Mouse (Mus musculus): ENCODE measurements around the gene Cx3cr1. TPM values are rescaled to one million over a fixed set of nuclear protein-coding genes. Genes with fewer than 3 reads are reported as not detected.
A peak's percentile ranks its signal among the peaks of the same experiment; 100 is the strongest.

Cx3cr1 gene
- polyA plus RNA-seq, 1 experiment from 2014 or later: 7.8 TPM

DNA sequence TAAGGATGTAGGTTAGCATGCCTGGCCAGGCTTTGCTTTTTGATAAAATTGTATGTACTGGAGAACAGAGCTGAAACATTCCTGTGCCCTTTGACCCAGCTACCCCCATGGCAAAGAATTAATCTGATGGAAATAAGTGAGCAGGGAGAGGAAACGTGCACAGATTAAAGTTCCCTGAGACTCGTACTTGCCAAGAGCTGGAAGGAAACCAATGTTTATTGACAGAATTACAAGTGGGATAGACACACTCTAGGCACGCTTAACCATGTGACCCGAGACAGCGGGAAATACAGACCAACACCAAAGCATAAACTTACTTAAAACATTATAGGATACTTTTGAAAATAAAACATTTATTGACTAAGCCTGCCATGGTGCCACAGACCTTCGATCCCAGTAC is 21.2 kb downstream of the Cx3cr1 start:
- no peak overlapping the region for H3K4me2 ChIP-seq (replicated peaks)
- no peaks in the 10 kb centered on the region for H3K9me3 ChIP-seq
- no peaks in the 10 kb centered on the region for H3K27me3 ChIP-seq (replicated peaks)
- no peak for ATAC-seq (ENCODE audit: low FRiP score, low read depth)
- WGBS: 83% methylated on average over 6 of the region's 6 CpGs
- H3K36me3 ChIP-seq: no peaks in the 10 kb centered on the region
- no peak overlapping the region for H3K4me3 ChIP-seq
- no peak overlapping the region for H3K27ac ChIP-seq
- no peaks in the 10 kb centered on the region for H3K4me1 ChIP-seq
- H3K9ac ChIP-seq: no peak overlapping the region

DNA sequence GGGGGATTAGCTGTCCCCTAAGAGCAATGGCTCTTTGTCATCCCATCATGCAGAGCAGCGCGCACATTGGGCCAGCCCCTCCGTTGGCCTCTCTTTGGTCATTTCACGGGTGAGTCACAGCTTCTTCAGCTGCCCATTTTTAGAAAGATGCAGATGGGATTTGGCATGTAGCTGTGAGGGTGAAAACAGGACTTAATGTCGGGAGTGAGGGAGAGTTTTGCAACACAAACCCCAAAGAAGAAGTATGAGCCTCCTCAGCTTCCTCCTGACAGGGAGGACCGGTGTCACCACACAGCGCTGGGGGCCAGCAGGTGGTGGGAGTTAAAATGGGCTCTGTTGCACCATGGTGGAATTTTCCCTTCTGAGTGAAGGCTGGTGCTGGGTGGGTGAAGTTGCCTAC is 26.6 kb downstream of the Cx3cr1 start:
- H3K36me3 ChIP-seq: no peaks in the 10 kb centered on the region
- H3K4me3 ChIP-seq: no peak overlapping the region
- no peaks in the 10 kb centered on the region for H3K27me3 ChIP-seq (replicated peaks)
- 89% methylated on average over 7 of the region's 7 CpGs for WGBS
- no peaks in the 10 kb centered on the region; the same call in 1 of the 2 replicates for H3K9me3 ChIP-seq
- H3K9ac ChIP-seq: no peak overlapping the region
- no peak for ATAC-seq (ENCODE audit: low FRiP score, low read depth)
- no peak overlapping the region for H3K27ac ChIP-seq
- H3K4me2 ChIP-seq (replicated peaks): no peak overlapping the region
- H3K4me1 ChIP-seq: no peaks in the 10 kb centered on the region

DNA sequence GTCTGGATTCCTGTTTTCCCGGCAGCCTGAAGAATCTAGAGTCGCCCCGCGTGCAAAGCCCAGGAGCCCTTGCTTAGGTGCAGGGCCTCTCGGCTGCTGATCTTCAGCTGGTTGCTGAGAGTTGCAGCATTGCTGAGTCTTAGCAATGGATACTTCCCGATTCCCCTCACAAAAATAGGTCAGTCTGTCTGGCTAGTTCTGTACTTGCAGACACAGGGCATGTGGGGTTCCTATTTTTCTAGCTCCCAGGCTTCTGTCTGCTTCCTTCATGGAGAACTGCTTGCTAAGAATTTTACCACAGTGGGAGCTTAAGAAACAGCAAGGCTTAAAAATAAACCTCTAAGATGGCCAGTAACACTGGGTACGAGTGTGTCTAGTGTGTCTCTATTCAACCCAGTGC is 32.3 kb downstream of the Cx3cr1 start:
- Histone ChIP-seq H3K4me3 (no peak overlapping the region), H3K27ac (no peak overlapping the region), H3K36me3 (no peaks in the 10 kb centered on the region), H3K9ac (no peak overlapping the region), H3K4me2 (replicated peaks) (no peak overlapping the region), H3K27me3 (replicated peaks) (no peaks in the 10 kb centered on the region), H3K9me3 (no peaks in the 10 kb centered on the region; the same call in 1 of the 2 replicates), H3K4me1 (no peaks in the 10 kb centered on the region)
- no peak for ATAC-seq (ENCODE audit: low FRiP score, low read depth)
- WGBS: 87% methylated on average over 7 of the region's 7 CpGs

DNA sequence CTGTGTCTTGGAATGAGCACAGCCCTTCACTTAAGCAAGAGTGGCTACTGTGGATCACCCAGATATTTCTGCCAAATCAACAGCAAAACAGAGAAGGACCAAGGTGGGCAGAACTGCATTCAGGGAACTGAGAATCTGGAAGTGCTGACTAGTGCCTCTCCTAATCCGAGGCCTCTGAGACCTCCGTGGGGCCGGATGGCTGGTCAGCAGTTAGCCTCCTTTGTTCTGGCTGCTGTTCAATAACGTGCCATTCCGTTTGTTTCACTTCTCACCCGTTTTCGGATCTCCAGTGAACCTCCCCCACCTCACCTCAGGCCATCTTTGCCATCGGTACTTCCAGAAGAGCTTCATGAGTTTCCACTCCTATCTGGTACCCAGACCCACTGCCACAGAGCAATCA is 35.3 kb downstream of the Cx3cr1 start:
- WGBS: 75% methylated on average over 8 of the region's 8 CpGs
- Histone ChIP-seq H3K9ac (no peak overlapping the region), H3K27ac (no peak overlapping the region), H3K4me2 (replicated peaks) (no peak overlapping the region), H3K4me1 (no peaks in the 10 kb centered on the region), H3K36me3 (no peaks in the 10 kb centered on the region), H3K4me3 (no peak overlapping the region), H3K9me3 (no peaks in the 10 kb centered on the region), H3K27me3 (replicated peaks) (no peaks in the 10 kb centered on the region)
- no peak for ATAC-seq (ENCODE audit: low FRiP score, low read depth)

DNA sequence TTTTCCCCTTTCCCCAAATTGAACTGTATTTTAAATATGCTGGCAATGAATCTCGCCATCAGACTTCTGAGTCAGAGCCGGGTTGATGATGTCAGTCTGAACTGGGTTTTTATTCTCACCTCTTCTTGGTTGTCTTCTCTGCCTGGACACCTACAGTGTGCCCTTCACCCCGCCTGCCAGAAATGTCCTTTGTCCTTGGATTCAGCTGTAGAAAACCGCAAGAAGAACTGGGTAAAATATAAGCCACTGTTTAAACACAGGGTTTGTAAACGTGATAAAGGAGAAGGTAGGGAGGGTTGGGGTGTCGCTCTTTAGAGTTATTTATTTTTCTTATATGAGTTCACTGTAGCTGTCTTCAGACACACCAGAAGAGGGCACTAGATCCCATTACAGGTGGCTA is 37.0 kb downstream of the Cx3cr1 start:
- no peak overlapping the region for H3K4me3 ChIP-seq
- no peak overlapping the region for H3K4me2 ChIP-seq (replicated peaks)
- ATAC-seq (ENCODE audit: low FRiP score, low read depth): no peak
- no peaks in the 10 kb centered on the region for H3K27me3 ChIP-seq (replicated peaks)
- no peaks in the 10 kb centered on the region for H3K4me1 ChIP-seq
- H3K9ac ChIP-seq: no peak overlapping the region
- H3K36me3 ChIP-seq: no peaks in the 10 kb centered on the region
- no peak overlapping the region for H3K27ac ChIP-seq
- 89% methylated on average over 6 of the region's 6 CpGs for WGBS
- H3K9me3 ChIP-seq: no peaks in the 10 kb centered on the region

DNA sequence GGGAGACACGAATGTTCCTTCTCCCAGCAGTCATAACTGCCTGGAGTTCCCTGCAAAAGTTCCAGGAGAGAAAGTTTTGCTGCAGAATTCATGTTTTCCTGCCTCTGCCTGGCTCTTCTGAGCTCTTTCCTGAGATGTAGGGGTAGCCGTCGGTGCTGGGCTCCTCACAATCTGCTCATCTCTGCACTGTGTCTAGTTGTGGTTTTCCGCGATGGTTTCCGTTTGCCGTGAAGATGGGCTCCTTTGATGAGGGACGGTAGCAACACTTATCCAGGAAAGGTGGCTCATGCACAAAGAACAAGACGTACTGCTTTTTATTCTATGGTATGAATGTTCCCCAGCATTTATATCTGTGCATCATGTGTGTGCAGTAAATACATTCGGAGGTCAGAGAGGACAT is 39.3 kb downstream of the Cx3cr1 start:
- no peak overlapping the region for H3K9ac ChIP-seq
- WGBS: 91% methylated on average over 10 of the region's 10 CpGs
- no peaks in the 10 kb centered on the region for H3K27me3 ChIP-seq (replicated peaks)
- no peak for ATAC-seq (ENCODE audit: low FRiP score, low read depth)
- no peaks in the 10 kb centered on the region for H3K9me3 ChIP-seq
- no peaks in the 10 kb centered on the region for H3K4me1 ChIP-seq
- H3K36me3 ChIP-seq: no peaks in the 10 kb centered on the region
- no peak overlapping the region for H3K4me3 ChIP-seq
- H3K4me2 ChIP-seq (replicated peaks): no peak overlapping the region
- no peak overlapping the region for H3K27ac ChIP-seq

DNA sequence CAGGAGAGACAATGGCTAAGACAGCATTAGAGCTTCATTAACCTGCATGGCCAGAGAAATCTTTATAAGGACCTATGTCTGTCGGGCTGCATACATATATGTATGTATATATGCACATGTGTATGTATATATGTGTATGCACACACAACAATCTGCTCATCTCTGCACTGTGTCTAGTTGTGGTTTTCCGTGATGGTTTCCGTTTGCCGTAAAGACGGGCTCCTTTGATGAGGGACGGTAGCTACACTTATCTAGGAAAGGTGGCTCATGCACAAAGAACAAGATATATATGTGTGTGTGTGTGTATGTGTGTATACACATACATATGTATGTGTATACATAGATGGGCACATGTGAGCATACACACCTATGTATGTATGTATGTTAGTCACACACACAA is 39.8 kb downstream of the Cx3cr1 start:
- ATAC-seq (ENCODE audit: low FRiP score, low read depth): no peak
- H3K9me3 ChIP-seq: no peaks in the 10 kb centered on the region
- no peak overlapping the region for H3K9ac ChIP-seq
- no peak overlapping the region for H3K27ac ChIP-seq
- H3K36me3 ChIP-seq: no peaks in the 10 kb centered on the region
- no peak overlapping the region for H3K4me2 ChIP-seq (replicated peaks)
- no peak overlapping the region for H3K4me3 ChIP-seq
- 95% methylated on average over 6 of the region's 6 CpGs for WGBS
- no peaks in the 10 kb centered on the region for H3K4me1 ChIP-seq
- H3K27me3 ChIP-seq (replicated peaks): no peaks in the 10 kb centered on the region

DNA sequence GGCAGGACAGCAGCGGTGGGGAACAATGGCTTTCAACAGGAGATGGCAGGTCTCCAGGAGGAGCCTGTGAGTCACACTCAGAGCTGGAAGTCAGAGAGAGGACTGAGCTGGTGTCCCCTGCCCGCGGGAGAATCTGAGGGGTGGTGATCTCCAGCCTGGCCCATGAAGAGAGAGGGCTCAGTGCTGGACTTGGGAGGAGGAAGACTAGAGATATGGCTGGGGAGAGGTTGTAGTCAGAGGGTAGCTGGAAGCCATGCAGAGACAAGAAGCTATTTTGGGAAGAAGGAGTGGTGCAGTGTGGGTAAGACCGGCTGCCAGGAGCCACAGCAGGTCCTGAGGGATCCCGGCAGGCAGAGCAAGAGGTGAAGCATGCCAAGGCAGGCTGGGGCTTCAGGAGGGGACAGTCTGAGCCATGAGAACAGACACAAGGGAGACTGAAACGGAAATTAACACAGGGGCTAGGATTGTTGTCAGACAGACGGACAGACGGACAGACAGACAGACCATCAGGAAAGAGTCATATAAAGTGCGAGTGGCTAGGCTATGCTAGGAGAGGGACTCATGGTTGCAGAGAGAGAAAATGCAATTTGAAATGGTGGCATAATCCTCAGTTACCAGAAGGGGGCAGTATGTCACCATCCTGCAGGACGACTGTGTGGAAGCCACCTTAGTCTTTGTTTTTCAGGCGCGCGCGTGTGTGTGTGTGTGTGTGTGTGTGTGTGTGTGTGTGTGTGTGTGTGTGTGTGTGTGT is 42.1 kb downstream of the Cx3cr1 start:
- H3K4me1 ChIP-seq: no peaks in the 10 kb centered on the region
- no peak overlapping the region for H3K27ac ChIP-seq
- 0 out of 2 replicates have a peak, but pooled peaks have one; percentile 13 for ATAC-seq (ENCODE audit: low FRiP score, low read depth)
- no peak overlapping the region for H3K9ac ChIP-seq
- no peaks in the 10 kb centered on the region for H3K27me3 ChIP-seq (replicated peaks)
- 32% methylated on average over 14 of the region's 14 CpGs for WGBS
- H3K4me2 ChIP-seq (replicated peaks): no peak overlapping the region
- no peak overlapping the region for H3K4me3 ChIP-seq
- no peaks in the 10 kb centered on the region for H3K36me3 ChIP-seq
- no peaks in the 10 kb centered on the region for H3K9me3 ChIP-seq

DNA sequence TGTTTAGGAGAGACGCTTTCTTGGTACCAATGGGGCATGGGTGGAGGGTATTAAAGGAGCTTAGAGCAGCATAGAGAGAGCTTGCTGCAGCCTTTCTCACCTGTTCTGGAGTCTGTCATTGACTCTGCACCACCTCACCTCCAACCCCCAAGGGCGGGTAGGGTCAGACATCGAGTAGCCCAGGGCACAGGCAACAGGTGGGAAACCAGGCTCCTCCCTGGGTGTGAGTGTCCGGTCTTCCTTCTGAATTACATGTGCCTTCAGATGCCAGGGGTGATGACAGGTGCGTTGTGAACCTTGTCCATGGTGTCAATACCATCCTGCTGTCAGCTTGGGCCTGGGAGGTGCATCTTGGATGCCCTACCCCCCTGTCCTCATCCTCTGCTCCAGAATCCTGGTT is 45.1 kb downstream of the Cx3cr1 start:
- no peak overlapping the region for H3K9ac ChIP-seq
- H3K4me3 ChIP-seq: no peak overlapping the region
- WGBS: 87% methylated on average over 5 of the region's 5 CpGs
- H3K27me3 ChIP-seq (replicated peaks): no peaks in the 10 kb centered on the region
- no peaks in the 10 kb centered on the region for H3K9me3 ChIP-seq
- ATAC-seq (ENCODE audit: low FRiP score, low read depth): no peak
- H3K27ac ChIP-seq: no peak overlapping the region
- H3K4me2 ChIP-seq (replicated peaks): no peak overlapping the region
- no peaks in the 10 kb centered on the region for H3K36me3 ChIP-seq
- H3K4me1 ChIP-seq: no peaks in the 10 kb centered on the region

DNA sequence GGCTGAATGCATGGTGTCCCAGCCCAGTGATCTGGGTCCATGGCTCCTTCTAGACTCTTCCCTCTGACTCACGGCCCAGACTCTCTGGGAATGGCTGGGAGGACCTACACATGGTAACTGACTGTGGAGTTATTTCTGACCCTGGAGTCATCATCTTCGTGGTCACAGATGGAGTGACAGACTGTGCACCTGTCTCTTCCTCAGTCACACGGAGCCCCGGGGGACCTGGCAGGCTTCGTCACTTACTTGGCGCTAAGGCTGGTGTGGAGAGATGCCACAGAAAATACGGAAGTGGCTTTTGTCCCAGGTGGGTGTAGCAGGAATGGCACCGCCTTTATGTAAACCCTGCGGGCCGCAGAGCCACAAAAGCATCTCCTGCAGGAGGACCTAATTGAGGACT is 45.5 kb downstream of the Cx3cr1 start:
- Histone ChIP-seq H3K9ac (no peak overlapping the region), H3K4me3 (no peak overlapping the region), H3K4me1 (no peaks in the 10 kb centered on the region), H3K36me3 (no peaks in the 10 kb centered on the region), H3K27ac (no peak overlapping the region), H3K27me3 (replicated peaks) (no peaks in the 10 kb centered on the region), H3K9me3 (no peaks in the 10 kb centered on the region), H3K4me2 (replicated peaks) (no peak overlapping the region)
- no peak for ATAC-seq (ENCODE audit: low FRiP score, low read depth)
- 80% methylated on average over 10 of the region's 10 CpGs for WGBS

DNA sequence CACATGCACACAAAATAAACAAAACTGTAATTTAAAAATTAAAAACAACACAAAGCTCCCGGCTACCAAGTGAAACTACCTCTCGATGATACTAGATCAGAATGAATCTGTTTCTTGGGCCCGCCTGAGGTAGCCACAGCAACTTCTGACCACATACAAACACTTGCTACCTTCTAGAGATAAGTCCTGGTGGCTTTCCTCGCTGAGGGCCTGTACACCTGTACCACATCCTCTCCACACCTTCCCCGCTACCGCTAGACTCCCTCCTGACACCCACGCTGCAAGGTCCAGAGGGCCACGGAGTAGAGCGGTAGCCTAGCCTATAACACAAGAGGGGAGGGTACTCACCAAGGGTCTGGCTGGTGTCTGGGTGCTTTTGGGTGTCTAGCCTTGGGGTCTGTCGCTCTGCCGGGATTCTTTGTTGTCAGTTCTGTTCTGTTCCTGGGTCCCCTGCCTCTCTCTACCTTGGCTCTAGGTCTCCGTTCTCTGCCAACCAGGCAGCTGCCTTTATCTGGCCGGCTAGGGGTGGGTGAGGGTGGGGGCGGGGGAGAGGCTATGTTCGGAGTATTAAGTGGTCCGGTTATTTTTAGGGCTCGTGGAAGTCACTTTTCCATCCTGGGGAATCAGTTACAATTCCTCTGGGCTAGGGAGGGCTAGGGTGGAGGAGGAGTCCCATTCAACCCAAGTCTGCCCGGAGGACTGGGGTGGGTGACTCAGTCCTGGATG is 46.4 kb downstream of the Cx3cr1 start, which contains the start of gene Xirp1:
Gene Xirp1 (minus strand): TSS at position 513 of the 726 bp plus-strand sequence.
- Histone ChIP-seq H3K4me3 (no peak within 1 kb of the TSS), H3K4me1 (no peaks in the 10 kb centered on the region), H3K9ac (no peak within 1 kb of the TSS), H3K9me3 (no peaks in the 10 kb centered on the region), H3K27me3 (replicated peaks) (no peaks in the 10 kb centered on the region), H3K36me3 (no peaks in the 10 kb centered on the region), H3K4me2 (replicated peaks) (no peak within 1 kb of the TSS), H3K27ac (no peak within 1 kb of the TSS)
- 88% methylated on average over 18 of the region's 18 CpGs for WGBS
- ATAC-seq (ENCODE audit: low FRiP score, low read depth): no peak

DNA sequence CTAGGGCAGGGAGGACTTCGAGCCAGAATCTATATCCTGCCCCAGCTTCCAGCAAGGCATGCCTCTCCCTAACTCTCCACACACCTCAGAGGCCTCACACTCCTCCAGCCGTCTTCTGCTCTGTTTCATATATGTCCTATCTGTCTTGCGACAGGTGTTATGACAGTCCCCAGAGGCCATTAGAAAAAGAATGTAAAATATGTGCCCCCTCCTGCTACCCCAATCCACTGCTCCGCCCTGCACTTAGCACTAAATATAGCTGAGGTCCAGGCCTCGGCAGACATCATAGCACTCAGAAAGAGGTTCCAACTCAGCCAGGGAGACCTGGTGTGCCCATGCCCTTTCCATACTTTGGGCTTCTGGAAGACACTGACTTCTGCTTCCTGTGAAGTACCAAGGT is 48.5 kb downstream of the Cx3cr1 start:
- Histone ChIP-seq H3K9ac (no peak overlapping the region), H3K9me3 (no peaks in the 10 kb centered on the region), H3K4me2 (replicated peaks) (no peak overlapping the region), H3K4me1 (no peaks in the 10 kb centered on the region), H3K27me3 (replicated peaks) (no peaks in the 10 kb centered on the region), H3K27ac (no peak overlapping the region), H3K4me3 (no peak overlapping the region), H3K36me3 (no peaks in the 10 kb centered on the region)
- 73% methylated on average over 5 of the region's 5 CpGs for WGBS
- ATAC-seq (ENCODE audit: low FRiP score, low read depth): no peak

All from neural tube, embryonic 12.5 days (tissue).